Mouse (Mus musculus) midbrain, embryonic 16.5 days (tissue): ENCODE data around the gene Armc7. TPM values are rescaled to one million over a fixed set of nuclear protein-coding genes. Genes with fewer than 3 reads are reported as not detected.

Source experiments
- ATAC-seq: fragments of 200-750 bp; cut with Nextera tagmentation; 2 replicates; pipeline ENCODE4 v1.8.0; 2017; ENCODE audit warnings: moderate TSS enrichment
- H3K27ac ChIP-seq: fragments of 300-500 bp; sonication (generic); 2 replicates; pipeline ENCODE4 v1.5.1; 2014; ENCODE audit warnings: mild to moderate bottlenecking, low read length, mixed read lengths
- H3K27me3 ChIP-seq: fragments of 300-500 bp; sonication (generic); 2 replicates; pipeline ENCODE4 v1.6.1; 2014; ENCODE audit warnings: low read depth, low read length, mixed read lengths; ENCODE audit not compliant: control insufficient read depth, insufficient read depth
- H3K36me3 ChIP-seq: fragments of 300-500 bp; sonication (generic); 2 replicates; pipeline ENCODE4 v1.6.1; 2014; ENCODE audit warnings: mild to moderate bottlenecking, low read length, moderate library complexity, mixed read lengths; ENCODE audit not compliant: control insufficient read depth, insufficient read depth
- H3K4me1 ChIP-seq: fragments of 300-500 bp; sonication (generic); 2 replicates; pipeline ENCODE4 v1.6.1; 2014; ENCODE audit warnings: mild to moderate bottlenecking, low read length, mixed read lengths; ENCODE audit not compliant: control insufficient read depth, insufficient read depth
- H3K4me2 ChIP-seq: fragments of 300-500 bp; sonication (generic); 2 replicates; pipeline ENCODE4 v1.6.1; 2014; ENCODE audit warnings: mild to moderate bottlenecking, low read length, mixed read lengths
- H3K4me3 ChIP-seq: fragments of 300-500 bp; sonication (generic); 2 replicates; pipeline ENCODE4 v1.5.1; 2014; ENCODE audit warnings: low read depth, mild to moderate bottlenecking, low read length, moderate library complexity, mixed read lengths
- H3K9ac ChIP-seq: fragments of 300-500 bp; sonication (generic); 2 replicates; pipeline ENCODE4 v1.6.1; 2014; ENCODE audit warnings: low read depth, low read length, mixed read lengths
- H3K9me3 ChIP-seq: fragments of 300-500 bp; sonication (generic); replicated peaks from 2 replicates; pipeline ENCODE4 v1.6.1; 2014; ENCODE audit warnings: mild to moderate bottlenecking, low read length, mixed read lengths; ENCODE audit not compliant: control insufficient read depth, poor library complexity, severe bottlenecking
- WGBS: fragments of 180-500 bp; shearing (Covaris S2); extraction: QIAGEN DNeasy Blood & Tissue Kit; methylation state at CpG from one replicate; pipeline ENCODE4 v1.1.7; 2014; 5-methylcytosine and 5-hydroxymethylcytosine counted together
- polyA plus RNA-seq: library from polyadenylated mRNA; unstranded; fragments of >200 nt; fragmentation: Nextera tagmentation; extraction: Ambion mirVana; gene quantifications from 2 replicates; pipeline ENCODE4 v1.2.1, GENCODE M21; 2015

The Armc7 gene
- polyA plus RNA-seq, 1 experiment from 2014 or later = 19.6 TPM

- H3K27ac ChIP-seq = no peak overlapping the region
- no peak overlapping the region for H3K4me2 ChIP-seq
- no peaks in the 10 kb centered on the region for H3K36me3 ChIP-seq
- no peak for ATAC-seq
- no peak overlapping the region for H3K4me3 ChIP-seq
- WGBS = 80% methylated on average over 5 of the region's 5 CpGs
- no peak overlapping the region for H3K9ac ChIP-seq
- H3K4me1 ChIP-seq = peaks cover 8% of the 10 kb centered on the region; the same call in 1 of the 2 replicates
- no peaks in the 10 kb centered on the region for H3K9me3 ChIP-seq
- H3K27me3 ChIP-seq = no peaks in the 10 kb centered on the region
Measured at GRCm38 (mm10) chr11:115437571-115438122, 37.8 kb upstream of the Armc7 start.

GRCm38 (mm10) chr11:115439326-115439725 is 36.1 kb upstream of the Armc7 start:
- Histone ChIP-seq H3K4me1 (peaks cover 8% of the 10 kb centered on the region; the same call in 1 of the 2 replicates), H3K27ac (no peak overlapping the region), H3K9ac (no peak overlapping the region), H3K4me3 (no peak overlapping the region), H3K27me3 (no peaks in the 10 kb centered on the region), H3K36me3 (no peaks in the 10 kb centered on the region), H3K9me3 (no peaks in the 10 kb centered on the region), H3K4me2 (no peak overlapping the region)
- WGBS = 90% methylated on average over 3 of the region's 3 CpGs
- no peak for ATAC-seq

- no peak for ATAC-seq
Measured at GRCm38 (mm10) chr11:115439906-115440595, 35.4 kb upstream of the Armc7 start, which contains the start of gene Trim80. Gene Trim80 (plus strand): TSS chr11:115440545.

GRCm38 (mm10) chr11:115441417-115441816 is 34.0 kb upstream of the Armc7 start:
- Histone ChIP-seq H3K9me3 (no peaks in the 10 kb centered on the region), H3K4me2 (no peak overlapping the region), H3K36me3 (no peaks in the 10 kb centered on the region), H3K4me3 (no peak overlapping the region), H3K4me1 (no peaks in the 10 kb centered on the region; the same call in 1 of the 2 replicates), H3K27me3 (no peaks in the 10 kb centered on the region), H3K9ac (no peak overlapping the region), H3K27ac (no peak overlapping the region)
- ATAC-seq = no peak
- 41% methylated on average over 15 of the region's 15 CpGs for WGBS

More at GRCm38 (mm10) chr11:115439906-115440595, 35.4 kb upstream of the Armc7 start, which contains the start of gene Trim80:
- H3K27ac ChIP-seq = no peak within 1 kb of the TSS
- no peak within 1 kb of the TSS for H3K4me3 ChIP-seq
- WGBS = 94% methylated on average over 9 of the region's 9 CpGs
- H3K4me1 ChIP-seq = peaks cover 8% of the 10 kb centered on the region; the same call in 1 of the 2 replicates
- no peaks in the 10 kb centered on the region for H3K9me3 ChIP-seq
- H3K27me3 ChIP-seq = no peaks in the 10 kb centered on the region
- no peak within 1 kb of the TSS for H3K4me2 ChIP-seq
- no peak within 1 kb of the TSS for H3K9ac ChIP-seq
- no peaks in the 10 kb centered on the region for H3K36me3 ChIP-seq

GRCm38 (mm10) chr11:115446906-115447305 is 28.6 kb upstream of the Armc7 start:
- Histone ChIP-seq H3K9me3 (no peaks in the 10 kb centered on the region), H3K27ac (no peak overlapping the region)
- 90% methylated on average over 3 of the region's 3 CpGs for WGBS

GRCm38 (mm10) chr11:115447321-115447885 is 28.1 kb upstream of the Armc7 start:
- Histone ChIP-seq H3K9me3 (no peaks in the 10 kb centered on the region), H3K4me3 (no peak overlapping the region), H3K27ac (no peak overlapping the region), H3K4me1 (no peaks in the 10 kb centered on the region), H3K36me3 (no peaks in the 10 kb centered on the region), H3K27me3 (no peaks in the 10 kb centered on the region), H3K4me2 (no peak overlapping the region), H3K9ac (no peak overlapping the region)
- no peak for ATAC-seq
- 83% methylated on average over 11 of the region's 11 CpGs for WGBS

More at GRCm38 (mm10) chr11:115446906-115447305, 28.6 kb upstream of the Armc7 start:
- Histone ChIP-seq H3K4me3 (no peak overlapping the region), H3K4me1 (no peaks in the 10 kb centered on the region), H3K9ac (no peak overlapping the region), H3K27me3 (no peaks in the 10 kb centered on the region), H3K36me3 (no peaks in the 10 kb centered on the region), H3K4me2 (no peak overlapping the region)
- no peak for ATAC-seq

- no peak overlapping the region for H3K9ac ChIP-seq
- no peak overlapping the region for H3K4me2 ChIP-seq
- WGBS = 84% methylated on average over 16 of the region's 16 CpGs
- H3K4me3 ChIP-seq = no peak overlapping the region
- no peak overlapping the region for H3K27ac ChIP-seq
- no peaks in the 10 kb centered on the region for H3K4me1 ChIP-seq
- H3K36me3 ChIP-seq = no peaks in the 10 kb centered on the region
- H3K27me3 ChIP-seq = no peaks in the 10 kb centered on the region
- no peaks in the 10 kb centered on the region for H3K9me3 ChIP-seq
- ATAC-seq = no peak
Measured at GRCm38 (mm10) chr11:115448075-115448474, 27.4 kb upstream of the Armc7 start.

- WGBS = 67% methylated on average over 7 of the region's 7 CpGs
- no peak for ATAC-seq
- H3K36me3 ChIP-seq = no peaks in the 10 kb centered on the region
Measured at GRCm38 (mm10) chr11:115448998-115449397, 26.5 kb upstream of the Armc7 start.

GRCm38 (mm10) chr11:115450176-115450575 is 25.3 kb upstream of the Armc7 start:
- no peak overlapping the region for H3K27ac ChIP-seq
- 90% methylated on average over 7 of the region's 7 CpGs for WGBS
- ATAC-seq = no peak

More at GRCm38 (mm10) chr11:115448998-115449397, 26.5 kb upstream of the Armc7 start:
- Histone ChIP-seq H3K4me3 (no peak overlapping the region), H3K9ac (no peak overlapping the region), H3K9me3 (no peaks in the 10 kb centered on the region), H3K27me3 (no peaks in the 10 kb centered on the region), H3K27ac (no peak overlapping the region), H3K4me1 (no peaks in the 10 kb centered on the region), H3K4me2 (no peak overlapping the region)

More at GRCm38 (mm10) chr11:115450176-115450575, 25.3 kb upstream of the Armc7 start:
- no peak overlapping the region for H3K9ac ChIP-seq
- no peaks in the 10 kb centered on the region for H3K4me1 ChIP-seq
- no peaks in the 10 kb centered on the region for H3K36me3 ChIP-seq
- H3K4me3 ChIP-seq = no peak overlapping the region
- no peaks in the 10 kb centered on the region for H3K27me3 ChIP-seq
- H3K9me3 ChIP-seq = no peaks in the 10 kb centered on the region
- no peak overlapping the region for H3K4me2 ChIP-seq
